Mouse (Mus musculus): ENCODE results near the gene Slc39a10. TPM values are rescaled to one million over a fixed set of nuclear protein-coding genes. Genes with fewer than 3 reads are reported as not detected.

Gene Slc39a10
- polyA plus RNA-seq (2014; fragmentation: Nextera tagmentation; extraction: Ambion mirVana): 76.2 and 89.3 TPM in 2 replicates

DNA sequence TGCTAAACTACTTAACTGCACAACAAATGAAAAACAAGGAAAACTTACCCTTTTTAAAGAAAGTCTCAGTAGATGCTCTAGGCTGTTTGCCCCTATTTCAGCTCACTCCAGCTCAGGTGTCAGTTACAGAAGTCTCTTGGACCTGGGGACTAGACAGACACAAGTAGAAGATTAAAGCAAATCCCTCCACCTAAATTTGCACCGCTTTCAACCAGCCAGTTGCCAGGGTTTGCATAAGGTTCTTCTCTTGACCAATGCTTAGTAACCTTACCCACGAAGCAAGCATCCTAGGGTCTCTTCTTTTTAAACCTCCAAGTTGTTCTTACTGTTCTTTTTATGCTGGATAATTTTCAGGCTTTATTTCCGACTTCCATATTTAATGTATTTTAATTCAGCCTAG is at the start of gene Slc39a10:
TSS of gene Slc39a10 (minus strand) at position 101 of the 400 bp plus-strand sequence.
- no peaks in the 10 kb centered on the region for H3K4me1 ChIP-seq (replicated peaks; ENCODE audit: control insufficient read depth, insufficient read depth, low read length)
- ATAC-seq (ENCODE audit: low FRiP score) (no peak), DNase-seq (ENCODE audit: low spot score) (no peak)
- H3K27me3 ChIP-seq (ENCODE audit: control insufficient read depth, insufficient read depth, low read length): no peaks in the 10 kb centered on the region
- no peak within 1 kb of the TSS for H3K4me3 ChIP-seq (replicated peaks; ENCODE audit: low read length)
- no peaks in the 10 kb centered on the region for H3K9me3 ChIP-seq (ENCODE audit: control insufficient read depth, low read length)
- no peak within 1 kb of the TSS for H3K4me2 ChIP-seq (replicated peaks)
- H3K27ac ChIP-seq: no peak within 1 kb of the TSS
- WGBS: 71% methylated on average over 3 of the region's 3 CpGs
- H3K9ac ChIP-seq: no peak within 1 kb of the TSS
- H3K36me3 ChIP-seq (replicated peaks; ENCODE audit: control insufficient read depth, insufficient read depth): no peaks in the 10 kb centered on the region

- Histone ChIP-seq H3K9ac (no peak overlapping the region), H3K4me3 (replicated peaks; ENCODE audit: low read length) (no peak overlapping the region), H3K4me2 (replicated peaks) (no peak overlapping the region), H3K27ac (no peak overlapping the region), H3K36me3 (replicated peaks; ENCODE audit: control insufficient read depth, insufficient read depth) (no peaks in the 10 kb centered on the region), H3K4me1 (replicated peaks; ENCODE audit: control insufficient read depth, insufficient read depth, low read length) (no peaks in the 10 kb centered on the region), H3K27me3 (ENCODE audit: control insufficient read depth, insufficient read depth, low read length) (no peaks in the 10 kb centered on the region), H3K9me3 (ENCODE audit: control insufficient read depth, low read length) (0 out of 2 replicates have a peak, but pooled peaks cover 3% of the 10 kb centered on the region)
- 96% methylated on average over 2 of the region's 2 CpGs for WGBS
- DNase-seq (ENCODE audit: low spot score) (no peak), ATAC-seq (ENCODE audit: low FRiP score) (no peak)
Measured at GRCm38 (mm10) chr1:46939295-46939694, 46.6 kb upstream of the Slc39a10 start.

GRCm38 (mm10) chr1:46937641-46938040 is 45.0 kb upstream of the Slc39a10 start:
- WGBS: 78% methylated on average over 2 of the region's 2 CpGs

DNA sequence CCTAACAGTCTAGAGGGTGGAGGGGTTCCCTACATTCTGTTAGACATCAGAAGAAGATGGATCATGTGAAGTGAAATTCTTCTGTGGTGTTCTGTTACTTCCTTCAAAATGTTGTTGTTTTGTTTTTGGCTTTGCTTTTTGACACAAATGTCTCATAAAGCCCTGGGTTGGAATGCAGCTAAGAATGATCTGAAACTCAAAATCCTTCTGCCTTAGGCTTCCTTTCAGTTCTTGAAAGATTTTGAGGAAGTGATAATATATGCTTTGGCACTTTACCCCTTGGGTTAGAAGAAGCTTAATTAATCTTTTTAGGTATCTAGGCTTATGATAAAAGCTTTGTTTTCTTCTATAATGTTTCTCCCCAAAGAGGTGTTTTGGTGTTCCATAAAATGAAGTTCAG is 34.5 kb upstream of the Slc39a10 start:
- no peak overlapping the region for H3K9ac ChIP-seq
- DNase-seq (ENCODE audit: low spot score) (no peak), ATAC-seq (ENCODE audit: low FRiP score) (no peak)
- H3K36me3 ChIP-seq (replicated peaks; ENCODE audit: control insufficient read depth, insufficient read depth): no peaks in the 10 kb centered on the region
- no peaks in the 10 kb centered on the region for H3K9me3 ChIP-seq (ENCODE audit: control insufficient read depth, low read length)
- H3K4me1 ChIP-seq (replicated peaks; ENCODE audit: control insufficient read depth, insufficient read depth, low read length): no peaks in the 10 kb centered on the region
- no peaks in the 10 kb centered on the region for H3K27me3 ChIP-seq (ENCODE audit: control insufficient read depth, insufficient read depth, low read length)
- no peak overlapping the region for H3K27ac ChIP-seq
- H3K4me3 ChIP-seq (replicated peaks; ENCODE audit: low read length): no peak overlapping the region
- no peak overlapping the region for H3K4me2 ChIP-seq (replicated peaks)

More at GRCm38 (mm10) chr1:46937641-46938040, 45.0 kb upstream of the Slc39a10 start:
- H3K9me3 ChIP-seq (ENCODE audit: control insufficient read depth, low read length): 0 out of 2 replicates have a peak, but pooled peaks cover 3% of the 10 kb centered on the region
- H3K27ac ChIP-seq: no peak overlapping the region
- no peak for DNase-seq (ENCODE audit: low spot score)
- no peak overlapping the region for H3K4me2 ChIP-seq (replicated peaks)
- H3K36me3 ChIP-seq (replicated peaks; ENCODE audit: control insufficient read depth, insufficient read depth): no peaks in the 10 kb centered on the region
- H3K27me3 ChIP-seq (ENCODE audit: control insufficient read depth, insufficient read depth, low read length): no peaks in the 10 kb centered on the region
- no peak overlapping the region for H3K4me3 ChIP-seq (replicated peaks; ENCODE audit: low read length)
- H3K9ac ChIP-seq: no peak overlapping the region
- ATAC-seq (ENCODE audit: low FRiP score): no peak
- no peaks in the 10 kb centered on the region for H3K4me1 ChIP-seq (replicated peaks; ENCODE audit: control insufficient read depth, insufficient read depth, low read length)

GRCm38 (mm10) chr1:46926239-46926638 is 33.6 kb upstream of the Slc39a10 start:
- Histone ChIP-seq H3K9me3 (ENCODE audit: control insufficient read depth, low read length) (no peaks in the 10 kb centered on the region), H3K27me3 (ENCODE audit: control insufficient read depth, insufficient read depth, low read length) (no peaks in the 10 kb centered on the region), H3K4me3 (replicated peaks; ENCODE audit: low read length) (no peak overlapping the region), H3K9ac (no peak overlapping the region), H3K4me2 (replicated peaks) (no peak overlapping the region), H3K27ac (no peak overlapping the region), H3K36me3 (replicated peaks; ENCODE audit: control insufficient read depth, insufficient read depth) (no peaks in the 10 kb centered on the region), H3K4me1 (replicated peaks; ENCODE audit: control insufficient read depth, insufficient read depth, low read length) (no peaks in the 10 kb centered on the region)
- ATAC-seq (ENCODE audit: low FRiP score) (no peak), DNase-seq (ENCODE audit: low spot score) (no peak)
- 78% methylated on average over 3 of the region's 3 CpGs for WGBS

DNA sequence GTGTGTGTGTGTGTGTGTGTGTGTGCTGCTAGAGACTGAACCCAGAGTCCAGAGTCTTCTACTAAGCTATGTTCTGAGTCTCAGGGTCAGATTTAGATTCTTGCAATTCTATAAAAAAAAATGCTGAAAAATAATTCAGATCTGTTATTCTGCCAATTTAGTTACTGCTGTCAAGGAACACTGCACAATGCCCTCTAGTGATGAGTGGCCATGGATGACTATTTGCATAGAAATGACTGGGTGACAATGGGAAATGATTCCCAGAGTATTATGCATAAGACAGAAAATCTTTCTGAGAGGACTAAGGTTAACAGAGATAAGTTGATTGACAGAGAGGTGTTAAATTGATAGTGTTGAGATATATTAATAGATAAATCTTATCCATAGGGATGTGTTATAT is 32.3 kb upstream of the Slc39a10 start:
- no peak overlapping the region for H3K9ac ChIP-seq
- no peak overlapping the region for H3K4me3 ChIP-seq (replicated peaks; ENCODE audit: low read length)
- ATAC-seq (ENCODE audit: low FRiP score) (no peak), DNase-seq (ENCODE audit: low spot score) (no peak)
- H3K27ac ChIP-seq: no peak overlapping the region
- H3K27me3 ChIP-seq (ENCODE audit: control insufficient read depth, insufficient read depth, low read length): no peaks in the 10 kb centered on the region
- no peaks in the 10 kb centered on the region for H3K4me1 ChIP-seq (replicated peaks; ENCODE audit: control insufficient read depth, insufficient read depth, low read length)
- no peaks in the 10 kb centered on the region for H3K9me3 ChIP-seq (ENCODE audit: control insufficient read depth, low read length)
- no peaks in the 10 kb centered on the region for H3K36me3 ChIP-seq (replicated peaks; ENCODE audit: control insufficient read depth, insufficient read depth)
- H3K4me2 ChIP-seq (replicated peaks): no peak overlapping the region

DNA sequence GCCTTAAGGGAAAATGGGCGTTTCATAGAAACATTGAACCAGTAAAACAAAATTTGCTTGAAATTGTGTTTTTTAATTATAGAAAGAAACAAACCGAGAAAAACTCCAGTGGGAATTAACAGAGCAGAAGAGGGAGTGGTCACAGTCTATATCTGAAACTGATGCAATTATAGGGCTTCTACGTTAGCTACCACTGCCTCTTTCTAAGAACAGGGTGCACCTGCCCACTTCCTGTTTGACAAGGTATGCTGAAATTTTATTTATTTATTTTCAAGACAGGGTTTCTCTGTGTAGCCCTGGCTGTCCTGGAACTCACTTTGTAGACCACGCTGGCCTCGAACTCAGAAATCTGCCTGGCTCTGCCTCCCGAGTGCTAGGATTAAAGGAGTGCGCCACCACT is 30.3 kb upstream of the Slc39a10 start:
- Histone ChIP-seq H3K4me1 (replicated peaks; ENCODE audit: control insufficient read depth, insufficient read depth, low read length) (no peaks in the 10 kb centered on the region), H3K27me3 (ENCODE audit: control insufficient read depth, insufficient read depth, low read length) (no peaks in the 10 kb centered on the region), H3K4me2 (replicated peaks) (no peak overlapping the region), H3K9ac (no peak overlapping the region), H3K27ac (no peak overlapping the region), H3K4me3 (replicated peaks; ENCODE audit: low read length) (no peak overlapping the region), H3K9me3 (ENCODE audit: control insufficient read depth, low read length) (no peaks in the 10 kb centered on the region), H3K36me3 (replicated peaks; ENCODE audit: control insufficient read depth, insufficient read depth) (no peaks in the 10 kb centered on the region)
- no peak for ATAC-seq (ENCODE audit: low FRiP score)
- 90% methylated on average over 7 of the region's 7 CpGs for WGBS
- DNase-seq (ENCODE audit: low spot score): no peak

DNA sequence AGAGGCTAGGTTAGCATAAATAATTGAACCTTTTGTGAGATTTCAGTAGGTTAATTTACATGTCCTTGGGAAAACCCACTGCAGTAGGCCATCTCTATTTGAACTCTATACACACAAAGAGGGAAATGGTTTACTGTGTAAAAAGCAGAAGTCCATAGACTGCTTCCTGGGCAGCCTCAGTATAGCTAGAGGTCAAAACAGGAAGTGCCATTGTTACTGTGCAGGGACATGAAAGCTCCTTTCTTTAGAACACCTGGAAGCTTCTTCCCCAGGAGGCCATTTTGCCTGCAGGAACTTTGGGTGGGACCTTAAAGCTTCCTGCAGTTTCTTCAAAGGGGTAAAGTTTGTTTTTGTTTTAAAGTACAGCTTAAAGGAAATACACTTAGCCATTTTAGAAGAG is 29.0 kb upstream of the Slc39a10 start:
- Histone ChIP-seq H3K9ac (no peak overlapping the region), H3K4me1 (replicated peaks; ENCODE audit: control insufficient read depth, insufficient read depth, low read length) (no peaks in the 10 kb centered on the region), H3K4me2 (replicated peaks) (no peak overlapping the region), H3K27me3 (ENCODE audit: control insufficient read depth, insufficient read depth, low read length) (no peaks in the 10 kb centered on the region), H3K9me3 (ENCODE audit: control insufficient read depth, low read length) (no peaks in the 10 kb centered on the region), H3K27ac (no peak overlapping the region), H3K36me3 (replicated peaks; ENCODE audit: control insufficient read depth, insufficient read depth) (no peaks in the 10 kb centered on the region), H3K4me3 (replicated peaks; ENCODE audit: low read length) (no peak overlapping the region)
- no peak for DNase-seq (ENCODE audit: low spot score)
- no peak for ATAC-seq (ENCODE audit: low FRiP score)

GRCm38 (mm10) chr1:46916237-46916636 is 23.6 kb upstream of the Slc39a10 start:
- no peak for DNase-seq (ENCODE audit: low spot score)
- Histone ChIP-seq H3K9me3 (ENCODE audit: control insufficient read depth, low read length) (no peaks in the 10 kb centered on the region; the same call in 1 of the 2 replicates), H3K36me3 (replicated peaks; ENCODE audit: control insufficient read depth, insufficient read depth) (no peaks in the 10 kb centered on the region)

GRCm38 (mm10) chr1:46914349-46914748 is 21.7 kb upstream of the Slc39a10 start:
- DNase-seq (ENCODE audit: low spot score) (no peak), ATAC-seq (ENCODE audit: low FRiP score) (no peak)
- H3K27ac ChIP-seq: no peak overlapping the region
- H3K4me2 ChIP-seq (replicated peaks): no peak overlapping the region
- H3K27me3 ChIP-seq (ENCODE audit: control insufficient read depth, insufficient read depth, low read length): no peaks in the 10 kb centered on the region
- H3K9ac ChIP-seq: no peak overlapping the region
- no peaks in the 10 kb centered on the region; the same call in 1 of the 2 replicates for H3K9me3 ChIP-seq (ENCODE audit: control insufficient read depth, low read length)
- H3K4me3 ChIP-seq (replicated peaks; ENCODE audit: low read length): no peak overlapping the region
- no peaks in the 10 kb centered on the region for H3K36me3 ChIP-seq (replicated peaks; ENCODE audit: control insufficient read depth, insufficient read depth)
- WGBS: 41% methylated on average over 1 of the region's 1 CpGs
- no peaks in the 10 kb centered on the region for H3K4me1 ChIP-seq (replicated peaks; ENCODE audit: control insufficient read depth, insufficient read depth, low read length)

More at GRCm38 (mm10) chr1:46916237-46916636, 23.6 kb upstream of the Slc39a10 start:
- H3K27me3 ChIP-seq (ENCODE audit: control insufficient read depth, insufficient read depth, low read length): no peaks in the 10 kb centered on the region
- ATAC-seq (ENCODE audit: low FRiP score): no peak
- H3K27ac ChIP-seq: no peak overlapping the region
- no peak overlapping the region for H3K4me3 ChIP-seq (replicated peaks; ENCODE audit: low read length)
- H3K4me1 ChIP-seq (replicated peaks; ENCODE audit: control insufficient read depth, insufficient read depth, low read length): no peaks in the 10 kb centered on the region
- no peak overlapping the region for H3K9ac ChIP-seq
- H3K4me2 ChIP-seq (replicated peaks): no peak overlapping the region

All from hindbrain, embryonic 14.5 days (tissue).